Mouse (Mus musculus): ENCODE measurements around the gene Ddx58. TPM values are rescaled to one million over a fixed set of nuclear protein-coding genes. Genes with fewer than 3 reads are reported as not detected.

Gene Ddx58
- 10 to 100 TPM; 25.2 to 30.3 TPM for total RNA-seq (2021)
- 9.7 and 13.3 TPM in 2 replicates for polyA plus RNA-seq (2012; rRNA removed)
- long read RNA-seq, transcript Ddx58-201 (18 exons, 3,874 nt) = major isoform, 10 of 13 reads
- long read RNA-seq, partial matches to known transcripts = 2 of 13 reads
- long read RNA-seq, other reads (novel, unspliced or antisense) = 1 of 13 reads

- DNase-seq = peak; percentile 63
These were observed at the start of gene Ddx58 for GRCm38 (mm10) chr4:40239409-40240271. Gene Ddx58 (minus strand): TSS chr4:40239828.

DNA sequence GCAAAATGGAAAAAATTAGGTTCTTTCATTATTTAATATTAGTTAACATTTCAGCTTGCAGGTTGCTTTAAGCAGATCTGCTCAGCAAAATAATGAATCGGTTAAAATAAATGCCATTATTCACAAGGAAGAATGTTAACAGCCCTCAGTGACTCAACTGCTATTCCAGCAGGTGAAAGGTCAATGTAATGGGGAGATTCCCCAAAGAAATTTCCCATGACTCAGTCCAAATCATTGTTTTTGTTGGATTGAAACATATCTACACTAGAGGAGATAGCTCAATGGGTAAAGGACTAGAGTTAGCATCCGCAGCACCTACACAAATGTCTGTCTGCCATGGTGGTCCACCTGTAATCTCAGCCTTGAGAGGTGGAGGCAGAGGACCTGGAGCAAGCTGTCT lies 49.4 kb upstream of the Ddx58 start:
- DNase-seq = peak; percentile 48

DNA sequence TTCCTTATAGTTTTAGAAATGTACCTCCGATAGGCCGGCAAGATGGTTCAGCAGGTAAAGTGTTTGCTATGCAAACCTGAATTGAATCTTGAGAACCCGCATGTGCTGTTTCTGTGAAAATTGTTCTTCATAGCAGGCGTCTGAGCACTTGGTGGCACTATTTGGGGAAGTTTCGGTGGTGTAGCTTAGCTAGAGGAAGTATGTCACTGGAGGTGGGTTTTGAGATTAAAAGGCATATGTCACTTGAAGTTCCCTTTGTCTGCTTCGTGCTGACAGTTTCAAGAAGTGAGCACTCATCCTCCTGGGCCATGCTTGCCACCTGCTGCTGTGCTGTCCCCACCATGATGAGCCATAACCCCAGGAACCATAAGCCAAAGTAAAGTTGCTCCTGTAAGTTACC lies 47.8 kb upstream of the Ddx58 start:
- DNase-seq = no peak

GRCm38 (mm10) chr4:40285582-40285981 lies 46.0 kb upstream of the Ddx58 start:
- DNase-seq = peak; percentile 70

GRCm38 (mm10) chr4:40279276-40279900 lies 39.8 kb upstream of the Ddx58 start, which contains the start of gene Ndufb6:
Gene Ndufb6 (minus strand): TSS chr4:40279421.
- DNase-seq = peak; percentile 98

DNA sequence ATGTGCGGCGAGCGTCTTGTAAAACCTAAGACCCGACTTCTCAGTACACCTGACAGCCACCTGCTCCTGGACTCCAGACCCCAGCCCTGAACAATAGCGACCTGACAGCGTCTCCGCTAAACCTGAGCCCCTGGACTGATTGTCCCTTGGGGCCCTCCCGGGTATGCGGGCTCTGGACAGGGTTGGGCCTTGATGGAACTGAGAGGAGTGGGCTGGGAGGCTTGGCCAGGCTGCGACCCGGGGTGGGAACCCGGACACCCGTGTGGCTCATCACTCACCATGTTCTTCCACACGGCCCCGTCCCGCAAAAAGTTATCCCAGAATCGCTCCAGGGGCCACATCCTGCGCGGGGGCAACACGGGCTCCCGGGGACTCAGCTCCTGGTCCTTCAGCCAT lies 39.2 kb upstream of the Ddx58 start:
- no peak for DNase-seq

- peak; percentile 97 for DNase-seq
These were observed 29.9 kb upstream of the Ddx58 start, which contains the start of the genes Smim27 and Topors for GRCm38 (mm10) chr4:40269430-40270032. Gene Smim27 (plus strand): TSS chr4:40269579. Gene Topors (minus strand): TSS chr4:40269850.

- no peak for DNase-seq
These were observed 29.2 kb upstream of the Ddx58 start for GRCm38 (mm10) chr4:40268835-40269234.

- peak; percentile 95 for DNase-seq
These were observed 28.7 kb upstream of the Ddx58 start for GRCm38 (mm10) chr4:40268204-40268813.

DNA sequence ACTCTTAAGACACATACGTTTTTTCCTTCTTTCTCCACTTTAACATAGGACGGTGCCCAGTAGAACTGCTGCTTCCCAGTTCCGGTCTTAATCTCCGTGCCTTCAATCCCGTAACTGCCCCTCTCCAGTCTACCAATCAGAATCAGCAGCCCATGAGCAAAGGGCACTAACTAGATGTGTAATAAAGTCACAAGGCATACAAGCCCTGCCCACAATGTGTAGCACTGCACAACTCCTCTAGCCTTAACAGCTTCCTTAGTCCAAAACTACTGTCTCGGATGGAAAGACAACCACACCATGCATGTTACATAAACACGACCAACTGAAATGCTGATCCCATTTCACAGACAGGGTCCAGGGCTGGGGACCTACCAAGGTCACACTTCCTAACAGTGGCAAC lies 28.1 kb upstream of the Ddx58 start:
- DNase-seq = peak; percentile 46

DNA sequence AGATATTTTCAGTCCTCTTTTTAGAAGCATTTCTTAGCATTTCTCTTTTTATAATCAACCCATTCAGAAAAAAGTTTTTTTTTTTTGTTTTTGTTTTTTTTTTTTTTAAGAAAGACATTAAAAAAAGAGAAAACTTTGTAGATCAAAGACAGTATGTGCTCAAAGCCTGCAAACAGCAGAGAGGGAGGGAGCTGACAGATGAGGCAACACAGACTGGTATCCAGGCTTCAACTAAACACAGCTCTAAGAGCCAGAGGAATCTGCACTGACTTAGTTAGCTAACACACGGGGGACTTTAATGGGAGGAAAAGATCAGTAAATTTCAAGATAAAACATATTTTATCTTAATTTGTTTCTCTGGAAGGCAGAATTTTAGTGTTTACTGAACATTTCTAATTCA lies 24.7 kb upstream of the Ddx58 start:
- DNase-seq = no peak

- no peak for DNase-seq
These were observed 14.9 kb upstream of the Ddx58 start for GRCm38 (mm10) chr4:40254385-40255103.

GRCm38 (mm10) chr4:40253766-40254165 lies 14.1 kb upstream of the Ddx58 start:
- DNase-seq = no peak

GRCm38 (mm10) chr4:40250984-40251383 lies 11.4 kb upstream of the Ddx58 start:
- no peak for DNase-seq

DNA sequence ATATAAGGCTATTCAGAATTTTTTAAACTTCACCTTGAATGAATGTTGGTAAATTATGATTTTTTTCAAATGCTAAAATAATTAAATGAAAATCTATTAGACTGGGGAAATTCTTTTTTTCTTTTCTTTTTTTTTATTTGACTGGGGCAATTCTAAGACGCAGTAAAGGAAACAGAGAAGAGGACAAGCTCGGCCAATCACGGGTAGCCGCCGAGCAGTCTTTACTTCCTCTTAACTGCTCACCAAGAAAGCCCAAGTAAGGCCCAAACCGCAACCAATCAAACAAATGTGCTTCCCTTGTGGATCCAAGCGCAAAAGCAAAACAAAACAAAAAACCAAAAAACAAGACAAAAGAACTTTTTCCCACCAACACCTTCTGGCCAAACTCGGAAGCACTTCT lies 4.4 kb upstream of the Ddx58 start:
- no peak for DNase-seq

GRCm38 (mm10) chr4:40243006-40243405 lies 3.4 kb upstream of the Ddx58 start:
- no peak for DNase-seq

GRCm38 (mm10) chr4:40241928-40242327 lies 2.3 kb upstream of the Ddx58 start:
- no peak for DNase-seq

- DNase-seq = peak; percentile 10
These were observed 680 bp upstream of the Ddx58 start for GRCm38 (mm10) chr4:40240272-40240744.

DNA sequence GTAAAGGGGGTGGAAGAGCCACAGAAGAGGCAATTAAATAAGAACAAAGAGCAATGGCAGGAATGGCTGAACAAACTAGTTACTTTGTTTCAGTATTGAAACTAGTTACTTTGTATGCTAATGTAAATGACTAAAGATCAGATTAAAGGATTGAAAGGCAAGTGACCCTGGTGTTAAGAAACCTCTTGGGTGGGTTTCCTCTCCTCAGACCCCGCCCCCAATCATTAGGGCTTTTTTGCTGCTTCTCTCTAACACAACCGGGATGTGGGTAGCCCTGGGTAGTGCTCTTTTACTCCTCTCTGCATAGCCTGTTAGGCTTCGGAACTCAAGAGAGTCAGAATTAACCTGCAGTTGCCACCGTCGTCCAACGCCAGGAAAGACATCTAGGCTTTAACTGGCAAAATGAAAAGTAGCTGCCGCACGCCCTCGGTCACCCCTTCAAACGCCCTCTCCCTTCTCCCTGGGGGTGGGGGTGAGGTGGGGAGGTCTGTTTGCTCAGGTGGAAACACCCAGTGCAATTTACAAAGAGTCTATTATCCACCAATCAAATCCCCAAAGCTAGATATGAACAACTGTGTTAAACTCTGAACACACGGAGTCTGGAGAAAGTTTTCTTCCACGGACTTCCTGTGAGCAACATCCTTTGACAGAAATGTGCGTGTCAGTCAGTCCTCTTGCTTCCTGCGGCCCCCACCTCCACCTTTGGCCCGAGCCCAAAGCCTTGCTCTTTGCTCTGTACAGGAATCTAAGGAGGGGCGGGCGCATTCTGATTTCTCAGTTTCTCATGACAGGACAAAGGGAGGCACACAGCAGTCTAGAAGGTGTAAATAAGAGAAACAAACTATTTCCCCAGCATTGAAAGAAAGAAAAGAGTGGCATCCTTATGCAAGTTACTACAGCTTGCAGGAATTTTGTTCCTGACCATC lies 882 bp downstream of the Ddx58 start:
- DNase-seq = peak; percentile 87

GRCm38 (mm10) chr4:40236829-40237228 lies 2.8 kb downstream of the Ddx58 start:
- no peak for DNase-seq

Measured in adrenal gland, adult 2 months (tissue).